In the genomic region with DNA sequence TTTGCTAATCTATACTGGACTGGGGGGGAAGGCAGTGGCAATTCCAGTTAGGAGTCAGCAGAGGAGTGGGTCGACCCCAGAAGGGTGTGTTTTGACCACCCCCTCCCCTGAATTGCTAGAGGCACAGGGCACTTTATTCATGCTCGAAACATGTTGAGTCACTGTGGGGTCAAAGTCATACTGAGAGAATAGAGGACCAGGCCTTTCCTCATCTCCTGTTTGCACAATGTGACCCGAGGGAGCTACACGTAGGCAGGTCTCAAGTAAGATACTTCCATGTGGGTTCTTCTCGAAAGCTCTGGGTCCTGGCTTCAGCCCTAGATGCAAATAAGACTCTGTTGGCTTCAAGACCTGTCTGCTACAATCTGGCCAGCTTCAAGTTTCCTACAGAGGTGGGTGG, we compare ENCODE assay signal across 27 mouse cellular contexts.
A peak's percentile ranks its signal among the peaks of the same experiment; 100 is the strongest.
DNase-seq lines count a peak whose midpoint lies in the region; ATAC-seq and TF ChIP-seq lines count a peak whose summit lies in the region.
"Had no signal": no experiment of that assay in that cellular context is flagged by ENCODE, and none has a peak within 500 bp of the region (broad histone marks: within the 10 kb centered on the region; RNA-seq: fewer than 3 reads in every experiment).

No protein-coding gene starts in this region.

- no peak overlapping the region for H3K9ac ChIP-seq in liver, embryonic 11.5 days (ENCODE audit: low read depth, low read length)
- no peak overlapping the region for H3K9ac ChIP-seq in liver, embryonic 12.5 days
- no peak overlapping the region for H3K9ac ChIP-seq in CH12.LX (ENCODE audit: insufficient read depth, low read depth)
- H3K9ac ChIP-seq in liver, postnatal 0 days (replicated peaks) = no peak overlapping the region
- H3K9ac ChIP-seq: embryonic facial prominence, embryonic 13.5 days; hindbrain, embryonic 15.5 days; intestine, embryonic 15.5 days; limb, embryonic 13.5 days; liver, embryonic 15.5 days; neural tube, embryonic 12.5 days had no signal

- no peak for TF ChIP-seq POLR2A in CH12.LX (IDR thresholded peaks at IDR 0.05; ENCODE audit: low read depth, low read length)

- TF ChIP-seq CTCF in CH12.LX (conservative IDR thresholded peaks at IDR 0.05 in 1 of 2, IDR thresholded peaks at IDR 0.05 in 1 of 2; ENCODE audit: low read depth in 2 of 2, low read length in 2 of 2) = no peak
- no peak for TF ChIP-seq CTCF in E14TG2a.4 (conservative IDR thresholded peaks at IDR 0.05; ENCODE audit: low read length)
- no peak for TF ChIP-seq CTCF in liver, postnatal 0 days (IDR thresholded peaks at IDR 0.05; ENCODE audit: low read depth)

- no peak for ATAC-seq in liver, embryonic 11.5 days (replicated peaks; ENCODE audit: low FRiP score)
- ATAC-seq in liver, embryonic 12.5 days = no peak
- ATAC-seq in liver, postnatal 0 days = peak; percentile 72
- ATAC-seq: forebrain, embryonic 14.5 days; lung, postnatal 0 days had no signal

- no peaks in the 10 kb centered on the region for H3K4me1 ChIP-seq in liver, embryonic 11.5 days (replicated peaks; ENCODE audit: control insufficient read depth, insufficient read depth, low read length)
- H3K4me1 ChIP-seq in liver, embryonic 12.5 days = 0 out of 2 replicates have a peak, but pooled peaks cover 3% of the 10 kb centered on the region
- H3K4me1 ChIP-seq in CH12.LX (ENCODE audit: control insufficient read depth in 1 of 2, insufficient read depth in 2 of 2) (peaks cover 0 to 6% of the 10 kb centered on the region in 2 experiments; a peak in 1 of 4 replicates), E14TG2a.4 (replicated peaks; ENCODE audit: low read depth, low read length) (peaks cover 23% of the 10 kb centered on the region)
- peaks cover 11% of the 10 kb centered on the region for H3K4me1 ChIP-seq in liver, postnatal 0 days (ENCODE audit: insufficient read depth)
- H3K4me1 ChIP-seq: hindbrain, embryonic 15.5 days had no signal

- DNase-seq in liver, embryonic 11.5 days (ENCODE audit: low spot score) = peak; percentile 17
- DNase-seq in CH12.LX (ENCODE audit: extremely low read depth) = peak; percentile 3
- peak; percentile 42 for DNase-seq in liver, postnatal 0 days
- no peak for DNase-seq in gastrocnemius, postnatal 36 days
- no peak for DNase-seq in cerebellum, adult 11-12 months
- DNase-seq: adrenal gland, postnatal 36 days; cerebellum, adult 11 months; gastrocnemius, adult 2 months; heart, adult 18-20 months; kidney, postnatal 25 days; layer of hippocampus, postnatal 36 days; midbrain, embryonic 14.5 days; thymus, adult 2 months; thymus, postnatal 4 days had no signal

- H3K4me3 ChIP-seq in liver, embryonic 11.5 days (ENCODE audit: low read depth, low read length) = no peak overlapping the region
- H3K4me3 ChIP-seq in liver, embryonic 12.5 days = no peak overlapping the region
- H3K4me3 ChIP-seq in CH12.LX (replicated peaks in 1 of 3; ENCODE audit: low read depth in 2 of 3, low read length in 2 of 3, poor library complexity in 1 of 3) (no peak overlapping the region), E14TG2a.4 (replicated peaks; ENCODE audit: low read length) (0 out of 2 replicates have a peak overlapping the region, but pooled peaks have one; percentile 64)
- H3K4me3 ChIP-seq in liver, postnatal 0 days (ENCODE audit: low read depth, low read length) = no peak overlapping the region
- H3K4me3 ChIP-seq: embryonic facial prominence, embryonic 13.5 days; erythroblast, embryonic 14.5 days; gastrocnemius, adult 2 months; hindbrain, embryonic 15.5 days; intestine, embryonic 15.5 days; layer of hippocampus, adult 2 months; limb, embryonic 13.5 days; liver, embryonic 15.5 days; neural tube, embryonic 12.5 days had no signal

- in situ Hi-C loops in CH12.LX (cut with MboI; ENCODE audit: low pct_ligation_motif_present, low pct_unique_long_range_greater_than_20kb, low sequenced_read_pairs) = no loop called here

- H3K4me2 ChIP-seq in liver, embryonic 11.5 days = no peak overlapping the region
- no peak overlapping the region for H3K4me2 ChIP-seq in liver, embryonic 12.5 days
- H3K4me2 ChIP-seq in CH12.LX (ENCODE audit: insufficient read depth, low read depth, poor library complexity, severe bottlenecking) = no peak overlapping the region
- H3K4me2 ChIP-seq in liver, postnatal 0 days (ENCODE audit: low read depth, low read length) = no peak overlapping the region
- H3K4me2 ChIP-seq: embryonic facial prominence, embryonic 13.5 days; hindbrain, embryonic 15.5 days; intestine, embryonic 15.5 days; liver, embryonic 15.5 days; neural tube, embryonic 12.5 days had no signal

- no peaks in the 10 kb centered on the region for H3K79me2 ChIP-seq in CH12.LX (replicated peaks; ENCODE audit: control insufficient read depth, extremely low read depth, insufficient read depth, poor library complexity, severe bottlenecking)

- no peaks in the 10 kb centered on the region for H3K9me3 ChIP-seq in liver, embryonic 11.5 days (ENCODE audit: control insufficient read depth, low read length)
- no peaks in the 10 kb centered on the region for H3K9me3 ChIP-seq in liver, embryonic 12.5 days (replicated peaks)
- H3K9me3 ChIP-seq in CH12.LX (replicated peaks; ENCODE audit: low read length) (no peaks in the 10 kb centered on the region), E14TG2a.4 (ENCODE audit: low read length) (no peaks in the 10 kb centered on the region)
- no peaks in the 10 kb centered on the region for H3K9me3 ChIP-seq in liver, postnatal 0 days (ENCODE audit: low read length)
- H3K9me3 ChIP-seq: embryonic facial prominence, embryonic 13.5 days; hindbrain, embryonic 15.5 days; intestine, embryonic 15.5 days; limb, embryonic 13.5 days; liver, embryonic 15.5 days; neural tube, embryonic 12.5 days had no signal

- intact Hi-C loops in gastrocnemius, postnatal 36 days (cut with DNase I) = no loop called here

- dilution Hi-C loops in CH12.LX (cut with MboI; ENCODE audit: extremely low pct_ligation_motif_present, extremely low pct_unique_long_range_greater_than_20kb, low sequenced_read_pairs) = no loop called here

- no peak for TF ChIP-seq EP300 in CH12.LX (IDR thresholded peaks at IDR 0.05; ENCODE audit: low read length)
- no peak for TF ChIP-seq EP300 in liver, postnatal 0 days (IDR thresholded peaks at IDR 0.05; ENCODE audit: low read depth)

- no peak overlapping the region for H3K27ac ChIP-seq in liver, embryonic 11.5 days (ENCODE audit: low read depth, low read length)
- H3K27ac ChIP-seq in liver, embryonic 12.5 days = no peak overlapping the region
- H3K27ac ChIP-seq in CH12.LX (ENCODE audit: insufficient read depth, low read depth) = no peak overlapping the region
- no peak overlapping the region for H3K27ac ChIP-seq in liver, postnatal 0 days (ENCODE audit: low read depth)
- H3K27ac ChIP-seq: embryonic facial prominence, embryonic 13.5 days; gastrocnemius, adult 2 months; hindbrain, embryonic 15.5 days; intestine, embryonic 15.5 days; layer of hippocampus, adult 2 months; limb, embryonic 13.5 days; liver, embryonic 15.5 days; macrophage; neural tube, embryonic 12.5 days had no signal

- H3K36me3 ChIP-seq in liver, embryonic 11.5 days (ENCODE audit: control insufficient read depth, insufficient read depth, low read length) = no peaks in the 10 kb centered on the region
- no peaks in the 10 kb centered on the region for H3K36me3 ChIP-seq in liver, embryonic 12.5 days
- no peaks in the 10 kb centered on the region for H3K36me3 ChIP-seq in CH12.LX (replicated peaks in 1 of 2; ENCODE audit: control insufficient read depth in 1 of 2, insufficient read depth in 1 of 2, low read length in 1 of 2)
- no peaks in the 10 kb centered on the region for H3K36me3 ChIP-seq in E14TG2a.4 (ENCODE audit: insufficient read depth, low read length)
- no peaks in the 10 kb centered on the region for H3K36me3 ChIP-seq in liver, postnatal 0 days (replicated peaks; ENCODE audit: insufficient read depth, low read length)
- H3K36me3 ChIP-seq: embryonic facial prominence, embryonic 13.5 days; hindbrain, embryonic 15.5 days; intestine, embryonic 15.5 days; limb, embryonic 13.5 days; liver, embryonic 15.5 days; neural tube, embryonic 12.5 days had no signal

- WGBS in liver, embryonic 11.5 days = 79% methylated on average over 5 of the region's 5 CpGs
- WGBS in liver, embryonic 12.5 days (ENCODE audit: insufficient replicate concordance) = 60% methylated on average over 5 of the region's 5 CpGs
- 37% methylated on average over 5 of the region's 5 CpGs for WGBS in liver, postnatal 0 days (ENCODE audit: insufficient replicate concordance)

- TF ChIP-seq RAD21 in CH12.LX (IDR thresholded peaks at IDR 0.05; ENCODE audit: low read depth, low read length) = no peak

- no peaks in the 10 kb centered on the region for H3K27me3 ChIP-seq in liver, embryonic 11.5 days (replicated peaks; ENCODE audit: control insufficient read depth, insufficient read depth, low read length)
- no peaks in the 10 kb centered on the region for H3K27me3 ChIP-seq in liver, embryonic 12.5 days (replicated peaks)
- H3K27me3 ChIP-seq in CH12.LX (replicated peaks) = peaks cover 64% of the 10 kb centered on the region
- peaks cover 30% of the 10 kb centered on the region for H3K27me3 ChIP-seq in E14TG2a.4 (ENCODE audit: insufficient read depth, low read length)
- no peaks in the 10 kb centered on the region for H3K27me3 ChIP-seq in liver, postnatal 0 days (ENCODE audit: insufficient read depth, low read length)
- H3K27me3 ChIP-seq: embryonic facial prominence, embryonic 13.5 days; hindbrain, embryonic 15.5 days; intestine, embryonic 15.5 days; limb, embryonic 13.5 days; liver, embryonic 15.5 days; neural tube, embryonic 12.5 days had no signal

TF ChIP-seq in CH12.LX, 34 proteins besides CTCF, POLR2A, EP300 and RAD21:
- no peak for TF ChIP-seq MAX (IDR thresholded peaks at IDR 0.05; ENCODE audit: low read length)
- TF ChIP-seq NELFE (IDR thresholded peaks at IDR 0.05; ENCODE audit: low read depth, low read length) = no peak
- TF ChIP-seq ZNF384 (IDR thresholded peaks at IDR 0.05; ENCODE audit: low read depth, low read length) = no peak
- TF ChIP-seq ZMIZ1 (IDR thresholded peaks at IDR 0.05; ENCODE audit: low read depth, low read length) = no peak
- TF ChIP-seq HCFC1 (IDR thresholded peaks at IDR 0.05; ENCODE audit: low read depth, low read length) = no peak
- TF ChIP-seq MAZ (IDR thresholded peaks at IDR 0.05; ENCODE audit: low read depth, low read length) = no peak
- no peak for TF ChIP-seq USF2 (conservative IDR thresholded peaks at IDR 0.05; ENCODE audit: low read depth, low read length)
- TF ChIP-seq POLR2AphosphoS2 (IDR thresholded peaks at IDR 0.05; ENCODE audit: low read depth, low read length) = no peak
- TF ChIP-seq UBTF (IDR thresholded peaks at IDR 0.05; ENCODE audit: low read depth, low read length) = no peak
- TF ChIP-seq TCF12 (IDR thresholded peaks at IDR 0.05; ENCODE audit: low read depth, low read length) = no peak
- no peak for TF ChIP-seq GABPA (IDR thresholded peaks at IDR 0.05; ENCODE audit: insufficient replicate concordance, low read depth, low read length)
- TF ChIP-seq E2F4 (IDR thresholded peaks at IDR 0.05; ENCODE audit: insufficient replicate concordance, low read depth, low read length) = no peak
- no peak for TF ChIP-seq USF1 (IDR thresholded peaks at IDR 0.05; ENCODE audit: low read depth, low read length)

Comparison
In these comparisons a context has a peak if more than half of its experiments do, and no peak if none do; other contexts are left out.
1. DNase-seq: peak in liver, embryonic 11.5 days (single experiment), CH12.LX (single experiment) and liver, postnatal 0 days (single experiment); none in gastrocnemius, postnatal 36 days (0 of 2) and cerebellum, adult 11-12 months (single experiment).